Mouse (Mus musculus) stomach, postnatal 0 days (tissue): Measurements from ENCODE around the gene Zswim1.

Source experiments
- CTCF ChIP-seq: IDR thresholded peaks from 2 replicates; pipeline ENCODE4 v1.5.1; 2016; ENCODE audit warnings: antibody characterized with exemption, low read depth, mild to moderate bottlenecking, moderate library complexity
- EP300 ChIP-seq: optimal IDR thresholded peaks from 2 replicates; pipeline ENCODE3; 2016; ENCODE audit warnings: antibody characterized with exemption

GRCm38 (mm10) chr2:164827146-164827850 is 4.8 kb downstream of the Zswim1 start:
- TF ChIP-seq CTCF, result no peak
- TF ChIP-seq EP300, result no peak
